Mouse (Mus musculus) liver, embryonic 11.5 days (tissue): Measurements from ENCODE around the gene Siah2. TPM values are rescaled to one million over a fixed set of nuclear protein-coding genes. Genes with fewer than 3 reads are reported as not detected.

ENCODE experiments used
- ATAC-seq: fragments of 200-750 bp; cut with Nextera tagmentation; replicated peaks from 2 replicates; pipeline ENCODE4 v1.8.0; 2017; ENCODE audit warnings: moderate number of reproducible peaks, mild to moderate bottlenecking, moderate TSS enrichment, moderate library complexity; ENCODE audit not compliant: low FRiP score
- DNase-seq: peaks from one replicate; pipeline ENCODE4 v3.0.0-alpha.2; 2017; ENCODE audit warnings: low spot score
- H3K27ac ChIP-seq: fragments of 300-500 bp; sonication (generic); 2 replicates; pipeline ENCODE4 v1.5.1; 2014; ENCODE audit warnings: mild to moderate bottlenecking, low read depth, low read length, control low read depth
- H3K27me3 ChIP-seq: fragments of 300-500 bp; sonication (generic); replicated peaks from 2 replicates; pipeline ENCODE4 v1.6.1; 2014; ENCODE audit warnings: low read length, mixed read lengths; ENCODE audit not compliant: control insufficient read depth, insufficient read depth
- H3K36me3 ChIP-seq: fragments of 300-500 bp; sonication (generic); 2 replicates; pipeline ENCODE4 v1.6.1; 2014; ENCODE audit warnings: mild to moderate bottlenecking, low read length, moderate library complexity, mixed read lengths; ENCODE audit not compliant: control insufficient read depth, insufficient read depth
- H3K4me1 ChIP-seq: fragments of 300-500 bp; sonication (generic); replicated peaks from 2 replicates; pipeline ENCODE4 v1.6.1; 2014; ENCODE audit warnings: low read length, mixed read lengths; ENCODE audit not compliant: control insufficient read depth, insufficient read depth
- H3K4me2 ChIP-seq: fragments of 300-500 bp; sonication (generic); 2 replicates; pipeline ENCODE4 v1.6.1; 2014; ENCODE audit warnings: mild to moderate bottlenecking, control low read depth, moderate library complexity
- H3K4me3 ChIP-seq: fragments of 300-500 bp; sonication (generic); 2 replicates; pipeline ENCODE4 v1.5.1; 2014; ENCODE audit warnings: low read depth, low read length, control low read depth
- H3K9ac ChIP-seq: fragments of 300-500 bp; sonication (generic); 2 replicates; pipeline ENCODE4 v1.6.1; 2014; ENCODE audit warnings: low read depth, low read length, control low read depth
- H3K9me3 ChIP-seq: fragments of 300-500 bp; sonication (generic); 2 replicates; pipeline ENCODE4 v1.6.1; 2016; ENCODE audit warnings: low read length, inconsistent platforms, mixed read lengths; ENCODE audit not compliant: control insufficient read depth
- WGBS: fragments of 180-500 bp; shearing (Covaris S2); extraction: QIAGEN DNeasy Blood & Tissue Kit; methylation state at CpG from one replicate; pipeline ENCODE4 v1.1.7; 2014; 5-methylcytosine and 5-hydroxymethylcytosine counted together
- polyA plus RNA-seq: library from polyadenylated mRNA; unstranded; fragments of >200 nt; fragmentation: Nextera tagmentation; extraction: Ambion mirVana; gene quantifications from 2 replicates; pipeline ENCODE4 v1.2.1, GENCODE M21; 2014

Gene Siah2
- 5.4 and 6.2 TPM in 2 replicates for polyA plus RNA-seq

- Histone ChIP-seq H3K36me3 (no peaks in the 10 kb centered on the region), H3K27ac (peak within 1 kb of the TSS; percentile 74), H3K4me1 (0 out of 2 replicates have a peak, but pooled peaks cover 4% of the 10 kb centered on the region), H3K9me3 (no peaks in the 10 kb centered on the region), H3K9ac (peak within 1 kb of the TSS; percentile 80), H3K27me3 (no peaks in the 10 kb centered on the region; the same call in 1 of the 2 replicates), H3K4me2 (peak within 1 kb of the TSS; percentile 96), H3K4me3 (peak within 1 kb of the TSS; percentile 88)
- under 1% methylated on average over 82 of the region's 87 CpGs for WGBS
- DNase-seq (peak; percentile 87), ATAC-seq (peak; percentile 87)
These were observed at the start of gene Siah2 for GRCm38 (mm10) chr3:58691997-58692721. Gene Siah2 (minus strand): TSS chr3:58692400.

- no peak for DNase-seq
- H3K9me3 ChIP-seq = no peaks in the 10 kb centered on the region
- no peak overlapping the region for H3K4me3 ChIP-seq
- H3K4me1 ChIP-seq = no peaks in the 10 kb centered on the region
- no peaks in the 10 kb centered on the region for H3K27me3 ChIP-seq
- H3K27ac ChIP-seq = no peak overlapping the region
- WGBS = 42% methylated on average over 2 of the region's 2 CpGs
- no peaks in the 10 kb centered on the region for H3K36me3 ChIP-seq
- H3K4me2 ChIP-seq = no peak overlapping the region
- no peak for ATAC-seq
- no peak overlapping the region for H3K9ac ChIP-seq
These were observed 47.3 kb upstream of the Siah2 start for GRCm38 (mm10) chr3:58739536-58739935.

GRCm38 (mm10) chr3:58738346-58739089 lies 46.3 kb upstream of the Siah2 start:
- no peak overlapping the region for H3K4me2 ChIP-seq
- no peaks in the 10 kb centered on the region for H3K4me1 ChIP-seq
- no peaks in the 10 kb centered on the region for H3K36me3 ChIP-seq
- no peak for ATAC-seq
- no peak overlapping the region for H3K27ac ChIP-seq
- no peak overlapping the region for H3K9ac ChIP-seq
- WGBS = 28% methylated on average over 6 of the region's 6 CpGs
- H3K9me3 ChIP-seq = no peaks in the 10 kb centered on the region
- no peak overlapping the region for H3K4me3 ChIP-seq
- no peaks in the 10 kb centered on the region for H3K27me3 ChIP-seq
- DNase-seq = no peak

- DNase-seq (no peak), ATAC-seq (no peak)
- no peaks in the 10 kb centered on the region for H3K9me3 ChIP-seq
- no peak overlapping the region for H3K4me2 ChIP-seq
- H3K4me3 ChIP-seq = no peak overlapping the region
- 82% methylated on average over 5 of the region's 5 CpGs for WGBS
- H3K36me3 ChIP-seq = no peaks in the 10 kb centered on the region
- no peaks in the 10 kb centered on the region for H3K4me1 ChIP-seq
- no peak overlapping the region for H3K27ac ChIP-seq
- no peak overlapping the region for H3K9ac ChIP-seq
- no peaks in the 10 kb centered on the region for H3K27me3 ChIP-seq
These were observed 39.3 kb upstream of the Siah2 start for GRCm38 (mm10) chr3:58731520-58731919.

- Histone ChIP-seq H3K4me3 (no peak overlapping the region), H3K36me3 (no peaks in the 10 kb centered on the region), H3K4me1 (no peaks in the 10 kb centered on the region), H3K27ac (no peak overlapping the region), H3K9me3 (no peaks in the 10 kb centered on the region), H3K9ac (no peak overlapping the region), H3K4me2 (no peak overlapping the region), H3K27me3 (no peaks in the 10 kb centered on the region)
- ATAC-seq = no peak
- no peak for DNase-seq
- 77% methylated on average over 3 of the region's 3 CpGs for WGBS
These were observed 38.4 kb upstream of the Siah2 start for GRCm38 (mm10) chr3:58730580-58730979.

- no peak overlapping the region for H3K4me2 ChIP-seq
- H3K27ac ChIP-seq = no peak overlapping the region
- no peak overlapping the region for H3K9ac ChIP-seq
- ATAC-seq (no peak), DNase-seq (no peak)
- H3K9me3 ChIP-seq = no peaks in the 10 kb centered on the region
- H3K27me3 ChIP-seq = no peaks in the 10 kb centered on the region
- H3K4me1 ChIP-seq = no peaks in the 10 kb centered on the region
- no peak overlapping the region for H3K4me3 ChIP-seq
- H3K36me3 ChIP-seq = no peaks in the 10 kb centered on the region
These were observed 37.3 kb upstream of the Siah2 start for GRCm38 (mm10) chr3:58729549-58729948.

- Histone ChIP-seq H3K4me2 (no peak overlapping the region), H3K9ac (no peak overlapping the region), H3K9me3 (no peaks in the 10 kb centered on the region), H3K27ac (no peak overlapping the region), H3K4me1 (no peaks in the 10 kb centered on the region), H3K4me3 (no peak overlapping the region), H3K36me3 (no peaks in the 10 kb centered on the region), H3K27me3 (no peaks in the 10 kb centered on the region)
- ATAC-seq = no peak
- WGBS = 63% methylated on average over 4 of the region's 4 CpGs
- DNase-seq = no peak
These were observed 35.4 kb upstream of the Siah2 start for GRCm38 (mm10) chr3:58727601-58728000.

GRCm38 (mm10) chr3:58727012-58727411 lies 34.8 kb upstream of the Siah2 start:
- ATAC-seq (no peak), DNase-seq (no peak)
- H3K27ac ChIP-seq = no peak overlapping the region
- no peaks in the 10 kb centered on the region for H3K27me3 ChIP-seq
- no peaks in the 10 kb centered on the region for H3K9me3 ChIP-seq
- 35% methylated on average over 3 of the region's 3 CpGs for WGBS
- no peak overlapping the region for H3K9ac ChIP-seq
- H3K4me3 ChIP-seq = no peak overlapping the region
- no peaks in the 10 kb centered on the region for H3K36me3 ChIP-seq
- H3K4me1 ChIP-seq = no peaks in the 10 kb centered on the region
- H3K4me2 ChIP-seq = no peak overlapping the region

- Histone ChIP-seq H3K27me3 (no peaks in the 10 kb centered on the region), H3K4me2 (no peak overlapping the region), H3K9ac (no peak overlapping the region), H3K4me3 (no peak overlapping the region), H3K36me3 (no peaks in the 10 kb centered on the region), H3K27ac (no peak overlapping the region), H3K4me1 (no peaks in the 10 kb centered on the region), H3K9me3 (no peaks in the 10 kb centered on the region)
- DNase-seq (no peak), ATAC-seq (no peak)
- 66% methylated on average over 3 of the region's 3 CpGs for WGBS
These were observed 34.2 kb upstream of the Siah2 start for GRCm38 (mm10) chr3:58726374-58726773.
